Mouse (Mus musculus) spleen, postnatal 36 days (tissue): Measurements from ENCODE around the gene Hlcs.

ENCODE experiments used
- DNase-seq, 2 experiments: peaks; one replicate each; pipeline ENCODE4 v3.0.0; 2022; ENCODE audit warnings: low spot score in 2 of 2, mixed read lengths in 1 of 2

The Hlcs gene

DNA sequence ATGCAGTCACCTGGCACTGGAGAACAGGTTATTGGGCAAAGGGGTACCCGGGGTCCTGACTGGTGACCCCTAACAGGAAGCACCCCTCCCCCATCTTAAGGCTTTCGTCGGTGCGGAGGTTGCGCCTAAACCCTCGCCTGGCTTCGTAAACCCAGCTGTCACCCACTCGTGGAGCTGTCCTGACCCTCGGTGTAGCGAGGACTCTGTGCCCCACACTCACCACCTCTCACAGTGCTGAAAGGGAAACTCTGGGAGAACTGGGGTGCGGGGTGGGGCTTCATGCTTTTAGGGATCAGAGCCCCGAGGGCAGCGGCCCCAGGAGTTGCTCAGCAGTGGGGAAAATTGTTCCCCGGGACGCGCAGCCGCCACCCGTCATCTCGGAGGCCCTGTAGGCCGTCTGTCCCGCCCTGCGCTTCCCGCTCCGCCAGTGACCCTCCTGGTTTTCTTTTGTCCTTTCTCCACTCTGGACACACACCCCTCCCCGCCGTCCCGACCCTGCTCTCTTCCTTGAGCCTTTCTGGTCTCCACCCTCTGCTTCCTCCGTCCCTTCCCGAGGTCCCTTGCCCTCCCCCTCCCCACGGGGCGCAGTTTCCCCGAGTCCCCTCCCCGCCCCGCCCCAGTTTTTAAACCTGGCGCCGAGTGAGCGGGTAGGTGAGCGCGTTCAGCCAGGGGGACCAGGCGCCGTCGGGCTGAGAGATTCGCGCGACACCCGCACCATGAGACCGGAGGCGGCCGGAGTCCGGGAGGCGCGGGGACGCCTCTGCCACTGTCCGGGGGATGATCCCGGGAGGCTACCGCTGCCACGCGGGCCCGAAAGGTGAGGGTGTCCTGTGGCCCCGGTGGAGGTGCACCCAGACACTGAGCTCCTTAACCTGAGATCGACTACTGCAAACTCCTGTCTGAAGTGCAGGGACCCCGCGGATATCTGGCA lies 14.7 kb upstream of the Hlcs start, which contains the start of gene Ripply3:
Gene Ripply3 (plus strand): TSS at position 640 of the 931 bp plus-strand sequence.
- no peak for DNase-seq

DNA sequence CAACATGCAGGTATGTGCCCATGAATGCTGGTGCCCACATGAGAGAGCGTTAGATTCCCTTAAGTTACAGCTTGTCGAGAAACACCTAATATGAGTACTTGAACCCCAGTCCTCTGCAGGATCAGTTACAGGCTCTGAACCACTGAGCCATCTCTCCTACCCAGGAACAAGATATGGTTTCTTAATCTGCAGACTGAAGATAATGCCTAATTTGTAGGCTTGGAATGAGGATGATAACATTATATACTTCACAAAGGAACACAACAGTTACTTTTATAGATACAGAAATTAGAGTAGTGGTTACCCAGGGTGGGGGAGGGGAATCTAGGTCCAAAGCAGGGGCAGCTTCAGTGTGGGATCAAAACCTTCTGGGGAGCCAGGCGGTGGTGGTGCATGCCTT lies 12.6 kb upstream of the Hlcs start:
- no peak for DNase-seq

DNA sequence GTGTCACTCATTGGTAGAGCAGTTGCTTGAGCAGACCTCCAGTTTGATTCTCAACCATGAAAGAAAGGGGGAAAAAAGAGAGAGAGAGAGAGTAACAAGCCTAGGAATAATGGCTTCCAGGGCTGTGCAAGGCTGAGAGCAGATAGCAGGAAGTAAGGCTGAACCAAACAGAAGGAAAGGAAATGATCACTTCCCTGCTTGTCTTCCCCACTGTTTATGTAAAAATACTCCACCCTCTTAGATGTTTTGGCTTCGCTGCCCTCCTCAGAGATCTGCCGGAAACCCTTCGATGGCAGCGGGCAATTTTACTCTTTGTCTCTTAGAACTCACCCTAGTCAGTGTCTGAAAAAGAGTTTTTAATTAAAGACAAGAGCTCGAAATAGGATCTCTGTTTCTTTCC lies 10.3 kb upstream of the Hlcs start:
- DNase-seq: no peak

DNA sequence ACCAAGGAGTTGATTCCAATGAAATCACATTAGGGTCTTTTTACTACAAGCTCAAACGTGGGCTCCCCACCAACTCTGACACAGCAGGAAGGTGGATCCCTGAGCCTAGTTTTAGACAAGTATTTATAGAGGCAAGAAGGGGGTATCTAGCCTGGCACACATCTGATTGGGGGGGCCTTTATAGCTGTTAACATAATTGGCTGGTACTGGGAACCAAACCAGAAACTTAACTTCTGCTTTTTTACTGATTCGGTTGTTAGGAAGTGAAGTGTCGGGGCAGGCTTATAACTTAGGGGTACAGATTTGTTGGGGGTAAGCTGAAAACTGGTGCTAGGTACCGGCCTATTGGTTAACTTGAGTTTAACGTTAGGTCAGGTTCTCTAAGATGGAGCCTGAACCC lies 6.9 kb upstream of the Hlcs start:
- no peak for DNase-seq

DNA sequence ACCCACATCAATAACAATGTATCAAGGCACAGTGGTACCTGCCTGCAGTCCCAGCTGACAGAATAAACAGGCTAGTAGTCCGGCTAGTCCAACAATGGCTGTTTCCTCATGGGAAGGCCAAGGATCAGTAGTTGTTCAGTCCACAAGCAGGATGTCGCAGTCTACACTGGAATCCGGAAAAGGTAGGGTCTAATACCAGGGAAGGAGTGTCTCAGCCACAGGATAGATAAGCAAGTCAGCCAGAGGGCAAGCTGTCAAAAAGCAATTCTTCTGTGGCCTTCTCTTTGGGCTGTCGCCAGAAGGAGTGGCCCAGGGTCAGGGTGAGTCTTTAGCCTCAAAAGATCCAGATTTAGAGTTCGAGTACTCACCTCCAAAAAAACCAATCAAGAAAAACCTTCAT lies 4.4 kb upstream of the Hlcs start:
- DNase-seq: no peak

DNA sequence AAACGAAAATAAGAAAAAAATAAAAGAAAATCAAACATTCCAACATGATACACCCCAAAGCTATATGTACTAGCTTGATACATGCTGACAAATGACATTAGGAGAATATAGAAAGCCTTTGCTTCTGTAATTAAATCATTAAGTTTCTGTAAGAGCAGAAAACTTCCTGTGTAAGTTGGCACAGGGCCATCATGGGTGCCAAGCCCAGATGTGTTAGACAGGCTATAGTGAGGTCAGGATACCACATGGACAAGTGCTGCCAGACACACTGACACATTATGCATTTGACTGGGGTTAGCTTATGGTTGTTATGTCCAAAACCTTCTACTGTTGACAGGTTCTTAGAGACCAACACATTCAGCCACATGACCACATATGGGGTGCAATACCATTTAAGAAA lies 1.8 kb upstream of the Hlcs start:
- no peak for DNase-seq

DNA sequence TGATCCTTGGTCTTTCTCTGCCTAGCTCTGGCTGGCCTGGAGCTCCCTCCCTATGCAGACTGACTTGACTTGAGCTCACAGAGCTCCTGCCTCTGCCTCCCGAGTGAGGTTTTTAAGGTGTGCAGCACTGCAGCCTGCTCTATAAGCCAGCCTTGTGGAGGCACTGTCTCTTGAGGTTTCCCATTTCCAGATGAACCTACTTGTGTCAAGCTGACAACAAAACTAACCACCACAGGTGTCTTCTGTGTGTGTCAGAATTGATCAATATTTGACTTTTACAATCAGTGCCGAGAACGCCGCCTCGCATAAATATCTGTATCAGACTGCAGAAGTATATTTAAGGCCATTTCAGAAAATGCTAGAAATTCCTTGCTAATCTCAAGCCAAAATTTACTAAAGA lies 1.3 kb upstream of the Hlcs start:
- DNase-seq: no peak

DNA sequence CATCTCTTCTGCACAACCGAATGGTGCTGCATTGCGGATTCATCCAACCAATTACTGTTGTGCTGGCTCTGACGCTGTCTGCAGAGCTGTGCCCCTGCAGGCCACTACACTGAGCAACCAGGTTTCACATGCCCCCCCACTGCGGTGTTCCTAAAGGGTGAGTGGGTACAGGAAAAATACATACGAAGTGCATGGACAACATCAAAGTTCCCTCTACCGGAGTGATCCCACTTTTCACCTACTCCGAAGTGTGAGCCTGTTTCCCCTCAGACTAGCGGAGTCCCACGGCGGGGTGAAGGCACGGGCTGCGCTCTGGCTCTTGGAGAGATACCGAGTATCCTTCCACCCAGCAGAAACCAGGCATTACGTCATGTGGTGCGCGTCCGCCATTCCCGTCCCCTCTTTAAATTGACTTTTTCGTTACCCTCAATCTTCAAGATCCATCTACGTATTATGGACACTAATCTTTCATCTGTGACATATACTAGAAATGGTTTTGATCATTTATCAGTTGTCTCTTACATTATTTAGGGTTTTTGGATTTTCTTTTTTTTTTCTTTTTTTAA lies 625 bp downstream of the Hlcs start:
- peak; percentile 71 to 78 for DNase-seq

DNA sequence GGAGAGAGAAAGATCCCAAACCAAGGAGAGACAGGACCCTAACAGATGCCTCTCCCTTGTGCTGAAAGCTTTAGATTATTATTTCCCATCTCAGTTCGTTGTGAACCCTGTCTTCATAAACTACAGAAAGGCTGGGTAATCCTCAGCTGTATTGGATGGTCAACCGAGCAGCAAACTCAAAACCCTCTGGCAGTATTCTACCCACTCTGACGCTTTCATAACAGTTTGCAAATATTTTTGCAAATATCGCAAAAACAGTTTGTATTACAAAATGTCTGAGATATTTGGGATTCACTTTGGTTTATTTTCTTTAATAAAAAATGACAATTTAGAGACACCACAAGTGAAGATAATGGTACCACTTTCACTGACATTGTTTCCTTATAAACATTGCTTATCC lies 1.4 kb downstream of the Hlcs start:
- DNase-seq: no peak

DNA sequence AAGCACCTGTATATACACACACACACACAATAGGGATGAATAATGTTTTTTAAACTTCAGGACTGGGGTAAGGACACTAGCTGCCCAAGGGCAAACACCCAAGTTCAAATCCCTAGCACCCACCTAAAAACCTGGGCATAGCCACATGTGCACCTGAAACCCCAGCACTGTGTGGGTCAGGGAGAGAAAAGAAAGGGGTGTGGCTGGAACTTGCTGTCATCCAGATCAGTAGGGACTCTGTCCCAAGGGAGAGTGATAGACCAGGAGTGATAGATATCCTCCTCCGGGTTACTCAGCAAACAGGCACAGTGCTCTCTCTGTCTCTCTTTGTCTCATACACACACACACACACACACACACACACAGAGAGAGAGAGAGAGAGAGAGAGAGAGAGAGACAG lies 2.0 kb downstream of the Hlcs start:
- DNase-seq: no peak

DNA sequence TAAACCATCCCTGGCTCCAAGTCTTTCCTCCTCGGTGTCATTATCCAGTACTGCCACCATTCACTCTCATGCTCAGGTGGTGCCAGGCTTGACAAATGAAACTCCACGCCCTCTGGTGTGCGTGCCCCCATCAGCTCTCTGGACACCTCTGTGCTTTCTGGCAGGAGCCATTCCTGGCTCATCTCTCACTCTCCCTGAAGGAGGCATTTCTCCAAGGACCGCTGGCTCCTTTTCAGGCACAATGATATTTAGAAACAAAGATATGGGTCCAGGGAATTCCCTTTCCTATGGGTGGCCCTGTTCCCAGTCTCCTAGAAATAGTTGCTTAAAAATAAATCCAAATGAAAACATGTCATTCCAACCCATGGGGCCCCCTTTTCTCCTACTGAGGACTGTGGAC lies 4.3 kb downstream of the Hlcs start:
- DNase-seq: no peak

DNA sequence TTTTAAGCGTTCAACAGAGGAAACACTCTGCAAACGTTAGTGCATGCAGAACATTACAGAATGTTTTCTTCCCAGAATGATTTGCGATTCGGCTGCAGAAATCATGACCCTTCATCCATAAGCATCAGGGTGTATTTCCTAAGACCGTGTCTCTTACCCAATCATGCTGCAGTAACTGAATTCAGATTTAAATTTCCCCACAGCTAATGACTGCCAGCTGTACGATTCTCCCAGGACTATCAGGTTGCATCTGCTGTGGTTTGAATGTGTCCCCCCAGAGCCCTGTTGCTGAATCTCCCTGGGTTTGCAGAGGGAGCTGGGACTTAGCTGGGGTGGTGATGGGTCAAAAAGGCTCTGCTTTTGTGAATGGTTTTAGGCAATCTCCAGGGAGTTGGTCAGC lies 5.4 kb downstream of the Hlcs start:
- DNase-seq: no peak

DNA sequence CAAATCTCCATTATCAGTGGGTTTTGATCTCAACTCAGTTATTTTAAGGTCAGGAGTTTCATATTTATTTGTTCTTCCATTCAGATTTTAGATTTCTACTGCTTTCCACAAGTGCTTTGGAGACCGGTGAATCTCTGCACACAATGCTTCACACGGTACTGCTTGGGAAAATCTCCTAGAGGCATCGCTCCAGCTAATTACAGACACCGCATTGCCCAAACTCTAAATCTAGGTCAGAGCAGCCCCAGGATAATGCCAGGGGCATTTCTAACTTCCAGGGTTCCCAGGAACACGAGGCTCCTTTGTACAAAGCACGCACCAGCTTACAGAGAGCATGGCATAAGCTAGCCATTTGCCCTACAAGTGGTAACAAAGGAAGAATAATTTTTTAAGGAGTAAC lies 5.8 kb downstream of the Hlcs start:
- no peak for DNase-seq

DNA sequence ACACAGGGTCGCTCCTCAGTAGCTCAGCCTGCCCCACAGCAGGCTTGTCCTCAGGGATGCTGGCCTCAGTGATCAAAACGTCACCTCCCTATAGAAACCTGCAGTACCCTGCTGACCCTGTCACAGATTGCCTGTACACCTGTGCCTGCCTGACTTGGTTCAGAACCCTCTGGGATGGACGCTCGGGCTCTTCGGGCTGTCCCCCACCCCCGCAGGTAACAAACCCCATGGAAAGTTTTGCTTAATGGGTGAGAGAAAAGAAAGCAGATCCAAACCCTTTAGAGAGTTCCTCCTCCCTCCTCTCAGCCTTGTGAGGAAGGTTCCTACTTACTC lies 10.2 kb downstream of the Hlcs start:
- DNase-seq: no peak

DNA sequence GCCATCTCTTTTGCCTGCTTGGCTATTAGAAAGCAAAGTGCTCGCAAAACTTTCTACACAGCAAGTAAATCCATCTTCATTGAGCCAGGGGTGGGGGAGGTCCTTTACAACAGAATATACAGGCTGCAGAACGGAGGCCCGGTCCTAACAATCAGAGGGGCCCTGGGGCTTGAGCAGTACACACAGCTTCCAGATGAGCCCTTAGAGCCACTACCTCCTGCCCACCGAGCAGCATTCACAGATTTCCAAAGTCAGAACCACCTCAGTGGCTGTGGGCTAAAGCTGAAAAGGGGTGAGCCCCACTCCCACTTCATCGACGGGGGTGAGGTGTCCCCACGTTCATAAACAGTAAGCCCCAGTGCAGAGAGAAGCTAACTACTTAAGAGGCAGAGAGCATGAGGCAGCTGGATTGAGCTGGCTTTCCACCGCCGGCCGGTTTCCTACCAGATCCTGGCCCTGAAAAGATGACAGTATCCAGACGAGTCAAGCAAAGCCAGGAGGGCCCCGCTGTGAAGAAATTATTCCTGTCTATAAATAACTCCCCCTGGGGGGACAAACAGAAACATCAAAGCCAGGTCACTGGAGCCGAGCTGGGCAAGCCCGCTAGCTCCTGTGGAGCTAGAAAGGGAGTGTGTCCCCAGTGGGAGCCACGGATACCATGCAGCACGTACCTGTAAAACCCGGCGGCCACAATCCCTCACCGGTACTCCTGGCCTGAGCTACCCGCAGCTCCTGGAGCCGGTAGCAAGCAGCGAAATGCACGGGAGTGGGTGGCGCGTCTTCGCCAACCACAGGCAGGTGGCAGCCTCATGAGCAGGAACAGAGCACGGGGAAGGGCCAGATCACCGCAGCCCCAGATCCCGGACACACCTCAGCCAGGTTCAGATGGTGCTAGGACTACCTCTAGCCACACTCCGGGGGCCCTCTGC lies 10.8 kb downstream of the Hlcs start:
- DNase-seq: no peak

DNA sequence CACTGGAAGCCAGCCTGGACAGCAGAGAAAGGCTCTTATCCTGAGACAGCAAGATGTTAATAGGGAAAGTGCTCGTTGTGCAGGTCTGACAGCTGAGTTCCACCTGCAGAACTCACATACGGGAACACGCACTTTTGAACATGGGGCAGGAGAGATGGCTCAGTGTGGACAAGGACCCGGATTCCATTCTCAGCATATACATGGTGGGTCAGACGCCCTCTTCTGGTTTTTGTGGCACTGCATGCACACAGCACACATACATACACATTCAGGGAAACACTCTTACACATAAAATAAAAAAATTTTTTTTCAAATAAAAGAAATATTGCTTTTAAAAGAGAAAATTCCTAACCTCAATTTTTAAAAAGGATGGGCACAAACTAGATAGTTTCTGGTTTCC lies 11.7 kb downstream of the Hlcs start:
- DNase-seq: no peak

DNA sequence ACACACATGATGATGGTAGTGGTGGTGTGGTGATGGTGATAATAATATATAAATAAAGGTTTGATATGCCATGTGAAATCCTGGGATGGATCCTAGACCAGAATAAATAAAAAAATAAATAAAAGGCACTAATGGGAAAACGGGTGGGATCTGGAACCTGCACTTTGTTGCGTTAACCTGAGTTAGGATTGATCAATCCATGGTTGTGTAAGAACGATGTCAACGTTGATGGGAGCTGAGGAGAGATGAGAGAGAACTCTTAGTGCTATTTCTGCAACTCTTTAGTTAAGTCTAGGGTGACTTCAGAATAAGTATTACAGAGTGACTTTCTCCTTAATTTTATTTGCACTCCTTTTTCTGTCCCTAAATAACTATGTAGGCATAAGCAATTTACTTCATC lies 12.2 kb downstream of the Hlcs start:
- no peak for DNase-seq

DNA sequence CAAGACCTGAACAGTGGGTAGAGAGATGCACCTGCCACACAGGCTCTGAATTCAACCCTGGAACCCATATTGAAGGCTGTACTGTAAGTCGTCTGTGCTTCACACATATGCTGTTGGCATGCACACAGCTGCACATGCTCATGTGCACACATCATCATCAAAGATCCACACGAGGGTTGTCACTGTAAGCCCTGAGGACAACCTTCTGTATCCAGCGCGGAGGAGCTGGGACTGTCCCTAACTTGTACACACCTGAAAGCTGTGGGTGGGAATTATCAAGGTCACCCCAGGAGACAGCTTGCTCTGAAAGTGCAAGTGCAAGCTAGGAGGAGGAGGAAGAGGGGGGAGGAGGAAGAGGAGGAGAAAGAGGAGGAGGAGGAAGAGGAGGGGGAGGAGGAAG lies 14.2 kb downstream of the Hlcs start:
- DNase-seq: no peak

DNA sequence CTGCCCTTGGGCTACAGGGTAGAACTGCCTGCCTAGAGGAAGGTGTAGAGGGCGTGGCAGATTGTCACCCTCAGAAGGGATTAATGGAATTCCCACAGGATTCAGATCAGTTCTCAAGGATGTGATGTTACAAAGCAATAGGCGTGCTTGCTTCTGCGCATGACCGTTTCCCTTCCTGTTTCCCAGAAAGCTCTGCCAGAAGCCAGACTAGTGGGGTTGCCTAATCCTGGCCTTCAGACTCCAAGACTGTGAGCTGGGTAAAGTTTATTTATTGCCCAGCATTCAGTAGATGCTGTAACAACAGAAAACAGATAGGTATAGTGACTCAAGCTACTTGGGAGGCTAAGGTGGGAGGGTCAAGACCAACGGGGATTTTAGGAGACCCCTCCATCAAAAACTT lies 15.3 kb downstream of the Hlcs start:
- no peak for DNase-seq

DNA sequence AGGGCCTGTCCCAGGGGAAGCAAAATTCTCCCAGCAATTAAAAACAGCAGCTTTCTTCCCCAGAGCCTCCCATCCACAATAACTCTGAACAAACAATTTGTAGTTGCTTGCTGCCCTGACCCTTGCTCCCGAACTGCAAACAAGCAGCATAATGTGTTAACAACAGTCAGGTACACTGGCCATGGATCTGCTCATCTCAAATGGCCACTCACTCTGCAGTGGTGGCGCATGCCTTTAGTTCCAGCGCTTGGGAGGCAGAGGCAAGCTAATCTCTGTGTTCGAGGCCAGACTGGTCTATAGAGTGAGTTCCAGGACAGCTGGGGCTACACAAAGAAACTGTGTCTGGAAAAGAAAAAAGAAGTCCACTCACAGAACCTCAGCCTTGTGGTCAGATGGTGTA lies 22.2 kb downstream of the Hlcs start:
- no peak for DNase-seq

DNA sequence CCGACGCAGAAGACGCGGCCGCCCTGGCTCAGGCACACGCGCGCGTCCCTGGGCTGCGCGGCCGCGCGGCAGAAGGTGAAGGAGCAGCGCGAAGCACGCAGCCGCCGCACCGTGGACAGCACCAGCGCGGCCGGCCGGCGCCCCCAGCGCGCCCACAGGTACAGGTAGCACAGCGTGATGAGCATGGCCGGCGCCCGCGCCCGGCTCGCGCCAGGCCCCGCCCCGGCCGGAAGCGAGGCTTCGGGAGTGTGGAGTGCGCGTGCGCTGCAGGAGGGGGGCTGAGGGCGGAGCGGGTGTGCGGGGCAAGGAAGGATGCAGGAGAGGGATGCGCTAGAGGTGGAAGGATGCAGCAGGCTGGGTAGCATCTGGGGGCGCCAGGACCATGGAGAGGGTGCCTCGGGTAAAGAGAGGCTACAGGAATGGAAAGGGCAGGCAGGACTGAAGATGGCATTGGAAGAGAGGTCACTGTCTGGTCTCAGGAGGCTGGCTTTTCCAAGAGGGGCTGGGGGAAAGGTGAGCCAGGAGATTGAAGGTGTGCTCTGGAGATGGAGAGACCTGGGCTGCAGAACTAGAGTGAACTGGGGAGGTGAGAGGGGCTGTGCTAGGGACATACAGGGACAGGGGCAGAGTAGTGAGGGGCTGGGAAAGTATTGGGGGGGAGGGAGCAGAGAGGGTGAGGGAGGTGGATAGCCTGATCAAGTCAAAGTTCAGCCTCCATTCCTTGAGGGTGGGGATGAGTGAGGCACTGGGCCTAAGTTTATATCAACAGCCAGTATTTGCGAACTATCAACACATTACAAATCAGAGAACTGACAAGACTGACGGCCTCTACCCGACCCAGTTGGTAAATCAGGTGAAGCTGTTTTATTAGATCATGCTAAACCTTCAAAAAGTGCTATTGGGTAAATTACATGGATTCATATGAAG lies 23.0 kb downstream of the Hlcs start:
- peak; percentile 78 to 80 for DNase-seq
